Mouse (Mus musculus) neural tube, embryonic 14.5 days (tissue): ENCODE measurements at regions not wholly inside any gene's neighbourhood (a gene's known extent, or its start where the extent isn't known, plus 50 kb on each side); places are given as distances from the start of the nearest gene placed in this dataset.

Experiments
- ATAC-seq: fragments of 200-750 bp; cut with Nextera tagmentation; 2 replicates; pipeline ENCODE4 v1.8.0; 2017; ENCODE audit warnings: low read depth, mild to moderate bottlenecking, moderate TSS enrichment, moderate library complexity
- H3K27ac ChIP-seq: fragments of 300-500 bp; sonication (generic); 2 replicates; pipeline ENCODE4 v1.5.1; 2014; ENCODE audit warnings: low read depth, mild to moderate bottlenecking, control low read depth, low read length, moderate library complexity, mixed read lengths
- H3K27me3 ChIP-seq: fragments of 300-500 bp; sonication (generic); 2 replicates; pipeline ENCODE4 v1.6.1; 2014; ENCODE audit warnings: low read length; ENCODE audit not compliant: control insufficient read depth, insufficient read depth
- H3K36me3 ChIP-seq: fragments of 300-500 bp; sonication (generic); 2 replicates; pipeline ENCODE4 v1.6.1; 2014; ENCODE audit warnings: low read length, mixed read lengths; ENCODE audit not compliant: control insufficient read depth, insufficient read depth
- H3K4me1 ChIP-seq: fragments of 300-500 bp; sonication (generic); 2 replicates; pipeline ENCODE4 v1.6.1; 2014; ENCODE audit warnings: low read length; ENCODE audit not compliant: control insufficient read depth, insufficient read depth
- H3K4me2 ChIP-seq: fragments of 300-500 bp; sonication (generic); 2 replicates; pipeline ENCODE4 v1.6.1; 2014; ENCODE audit warnings: mild to moderate bottlenecking, low read depth, low read length, control low read depth
- H3K4me3 ChIP-seq: fragments of 300-500 bp; sonication (generic); 2 replicates; pipeline ENCODE4 v1.5.1; 2014; ENCODE audit warnings: low read depth, low read length, control low read depth, mixed read lengths
- H3K9ac ChIP-seq: fragments of 300-500 bp; sonication (generic); replicated peaks from 2 replicates; pipeline ENCODE4 v1.6.1; 2014; ENCODE audit warnings: low read depth, mild to moderate bottlenecking, control low read depth, low read length, mixed read lengths
- H3K9me3 ChIP-seq: fragments of 300-500 bp; sonication (generic); 2 replicates; pipeline ENCODE4 v1.6.1; 2016; ENCODE audit warnings: low read length; ENCODE audit not compliant: control insufficient read depth
- WGBS: fragments of 180-500 bp; shearing (Covaris S2); extraction: QIAGEN DNeasy Blood & Tissue Kit; methylation state at CpG from one replicate; pipeline ENCODE4 v1.1.7; 2014; 5-methylcytosine and 5-hydroxymethylcytosine counted together

DNA sequence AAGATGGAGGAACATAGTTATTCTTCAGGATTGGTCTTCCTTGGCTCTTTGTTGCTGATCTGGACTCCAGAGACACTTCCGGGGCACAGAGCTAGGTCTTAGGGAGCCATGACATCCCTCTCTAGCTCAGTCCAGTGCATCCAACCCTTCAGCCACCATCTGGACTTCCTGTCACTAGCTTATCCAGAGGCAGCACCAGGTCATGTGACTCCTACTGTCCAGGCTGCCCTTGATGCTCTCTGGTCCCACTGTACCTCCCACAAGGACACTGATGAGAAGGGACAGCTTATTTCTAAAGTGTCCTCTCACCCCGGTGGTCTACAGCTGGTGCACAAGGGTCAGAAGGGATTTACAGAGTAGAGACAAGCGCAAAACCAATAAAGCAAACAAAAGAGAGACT, 400.7 kb upstream of the Kcnab2 start:
- no peak overlapping the region for H3K4me2 ChIP-seq
- H3K9me3 ChIP-seq: no peaks in the 10 kb centered on the region
- H3K36me3 ChIP-seq: no peaks in the 10 kb centered on the region
- 52% methylated on average over 3 of the region's 3 CpGs for WGBS
- H3K27me3 ChIP-seq: no peaks in the 10 kb centered on the region
- H3K9ac ChIP-seq: no peak overlapping the region
- no peak for ATAC-seq
- peak overlapping the region; percentile 49; the same call in 1 of the 2 replicates for H3K27ac ChIP-seq
- H3K4me3 ChIP-seq: no peak overlapping the region
- no peaks in the 10 kb centered on the region for H3K4me1 ChIP-seq

DNA sequence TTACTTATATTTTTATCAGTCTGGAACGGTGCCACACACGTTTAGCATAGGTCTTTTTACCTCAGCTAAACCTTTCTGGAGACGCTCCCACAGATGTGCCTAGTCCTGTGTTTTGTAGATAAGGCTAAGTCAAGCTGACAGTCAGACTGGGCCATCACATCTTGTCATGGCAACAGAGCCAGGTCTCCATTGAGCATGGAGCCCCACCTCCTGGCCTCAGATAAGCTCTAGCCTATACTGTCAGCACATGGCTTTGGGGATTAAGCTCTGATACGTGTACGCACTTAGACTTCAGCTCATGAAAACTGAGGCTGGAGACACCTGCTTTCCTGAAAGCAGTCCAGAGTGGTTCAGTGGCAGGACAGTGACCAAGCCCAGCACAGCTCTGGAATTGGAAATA, 392.4 kb upstream of the Kcnab2 start:
- no peaks in the 10 kb centered on the region for H3K4me1 ChIP-seq
- H3K36me3 ChIP-seq: no peaks in the 10 kb centered on the region
- H3K9me3 ChIP-seq: no peaks in the 10 kb centered on the region
- no peaks in the 10 kb centered on the region for H3K27me3 ChIP-seq
- ATAC-seq: no peak
- no peak overlapping the region for H3K4me3 ChIP-seq
- H3K9ac ChIP-seq: no peak overlapping the region
- no peak overlapping the region for H3K27ac ChIP-seq
- WGBS: 92% methylated on average over 5 of the region's 5 CpGs
- no peak overlapping the region for H3K4me2 ChIP-seq

DNA sequence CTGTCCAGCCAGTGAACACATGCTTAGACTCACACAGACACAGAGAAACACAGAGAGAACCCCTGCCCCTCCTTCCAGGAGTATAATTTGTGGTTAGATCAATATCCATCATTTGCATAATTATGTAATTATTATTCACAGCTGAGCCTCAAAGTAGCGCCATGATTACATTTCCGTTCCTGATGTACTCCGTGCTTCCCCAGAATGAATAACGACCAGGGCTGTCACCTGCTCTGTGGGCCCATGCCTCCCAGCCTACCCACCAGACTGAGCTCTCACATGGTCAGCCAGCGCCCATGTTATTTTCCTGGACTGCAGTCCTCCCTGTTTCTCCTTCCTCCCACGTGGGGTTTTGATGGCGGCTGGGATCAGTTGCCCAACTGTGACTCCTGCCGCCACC, 388.2 kb upstream of the Kcnab2 start:
- H3K27ac ChIP-seq: no peak overlapping the region
- no peaks in the 10 kb centered on the region for H3K9me3 ChIP-seq
- no peak for ATAC-seq
- no peaks in the 10 kb centered on the region for H3K27me3 ChIP-seq
- H3K4me2 ChIP-seq: no peak overlapping the region
- no peak overlapping the region for H3K4me3 ChIP-seq
- 57% methylated on average over 8 of the region's 8 CpGs for WGBS
- no peaks in the 10 kb centered on the region for H3K36me3 ChIP-seq
- peaks cover 6% of the 10 kb centered on the region; the same call in 1 of the 2 replicates for H3K4me1 ChIP-seq
- no peak overlapping the region for H3K9ac ChIP-seq

DNA sequence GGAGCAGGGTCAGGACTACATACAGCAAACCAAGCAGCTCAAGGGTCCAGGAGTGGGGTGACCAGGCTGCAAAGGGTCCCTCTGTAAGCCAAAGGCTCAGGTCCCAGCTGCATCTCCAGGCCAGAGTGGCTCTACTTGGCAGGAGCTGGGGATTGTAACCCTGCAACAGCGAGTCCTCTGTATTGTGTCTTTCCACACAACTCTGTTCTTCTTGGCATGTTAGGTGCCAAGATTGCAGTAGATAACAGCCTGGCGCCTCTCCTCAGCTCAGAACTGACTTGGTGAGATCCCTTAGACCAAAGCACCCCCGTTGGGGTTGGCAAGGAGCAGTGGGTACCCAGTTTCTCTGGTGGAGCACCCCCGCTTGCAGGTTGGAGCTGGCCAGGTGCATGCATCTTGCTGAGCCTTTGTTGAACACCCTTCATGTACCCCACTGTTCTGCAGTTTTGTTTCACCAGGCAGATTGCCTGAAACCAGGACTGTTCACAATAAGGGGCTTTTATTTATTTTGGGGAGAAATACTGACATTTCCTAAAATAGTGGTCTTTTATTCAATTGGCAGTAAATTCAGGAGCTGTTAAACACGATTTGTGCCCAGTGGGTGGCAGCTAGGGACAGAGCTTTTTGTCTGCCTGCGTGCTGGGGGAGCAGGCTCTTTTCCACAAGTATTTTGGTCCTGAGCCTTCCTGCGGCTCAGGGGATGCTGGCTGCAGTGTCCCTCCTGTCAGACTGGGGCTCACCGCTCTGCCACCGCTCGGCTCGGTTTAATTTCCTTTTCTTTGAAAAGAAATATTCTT, 385.3 kb upstream of the Kcnab2 start:
- WGBS: 31% methylated on average over 11 of the region's 11 CpGs
- Histone ChIP-seq H3K36me3 (no peaks in the 10 kb centered on the region), H3K9me3 (no peaks in the 10 kb centered on the region), H3K9ac (no peak overlapping the region), H3K27ac (no peak overlapping the region), H3K4me3 (no peak overlapping the region), H3K4me2 (no peak overlapping the region), H3K27me3 (no peaks in the 10 kb centered on the region), H3K4me1 (peaks cover 6% of the 10 kb centered on the region; the same call in 1 of the 2 replicates)
- ATAC-seq: no peak

DNA sequence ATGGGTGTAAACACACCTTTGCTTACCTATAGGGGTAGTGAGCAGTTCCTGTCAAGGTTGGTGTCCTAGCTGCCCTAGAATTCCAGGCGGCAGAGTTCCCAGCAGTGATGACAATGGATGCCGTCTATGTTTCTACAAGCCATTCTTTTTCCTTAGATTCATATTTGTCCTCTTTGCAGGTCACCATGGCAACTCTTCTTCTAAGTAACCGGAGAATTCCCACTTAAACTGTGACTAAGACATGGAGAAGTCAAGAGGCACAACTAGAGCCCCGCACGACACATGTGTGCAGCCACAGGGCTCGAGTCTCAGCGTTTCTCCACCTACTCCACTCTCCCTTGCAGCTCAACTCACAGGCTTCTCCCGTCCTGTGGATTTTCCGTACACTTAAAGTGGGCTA, 381.5 kb upstream of the Kcnab2 start:
- 83% methylated on average over 9 of the region's 9 CpGs for WGBS

DNA sequence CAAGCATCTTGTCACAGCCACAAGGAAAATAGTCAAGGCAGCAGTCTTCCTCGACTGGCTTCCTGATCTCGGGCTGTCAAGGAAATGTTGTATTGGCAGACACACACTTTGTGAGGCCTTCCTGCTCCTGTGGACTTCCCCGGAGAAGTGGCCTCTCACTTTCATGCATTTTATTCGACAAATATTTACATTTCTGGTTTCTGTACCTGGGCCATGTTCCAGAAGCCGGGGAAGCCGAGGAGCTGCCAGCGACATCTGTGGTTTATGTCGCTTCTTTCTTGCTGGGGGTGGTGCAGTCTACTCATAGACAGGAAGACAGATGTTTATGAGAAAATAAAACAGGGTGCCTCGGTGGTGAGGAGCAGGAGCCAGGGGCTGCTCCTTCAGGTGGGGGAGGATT, 372.5 kb upstream of the Kcnab2 start:
- Histone ChIP-seq H3K4me2 (no peak overlapping the region), H3K27ac (no peak overlapping the region), H3K36me3 (no peaks in the 10 kb centered on the region), H3K9ac (no peak overlapping the region), H3K4me3 (no peak overlapping the region), H3K9me3 (no peaks in the 10 kb centered on the region), H3K4me1 (no peaks in the 10 kb centered on the region), H3K27me3 (no peaks in the 10 kb centered on the region)
- ATAC-seq: no peak
- 61% methylated on average over 9 of the region's 9 CpGs for WGBS

More for the DNA sequence above, 381.5 kb upstream of the Kcnab2 start:
- no peak overlapping the region for H3K9ac ChIP-seq
- peaks cover 6% of the 10 kb centered on the region; the same call in 1 of the 2 replicates for H3K4me1 ChIP-seq
- H3K36me3 ChIP-seq: no peaks in the 10 kb centered on the region
- H3K27me3 ChIP-seq: no peaks in the 10 kb centered on the region
- no peak for ATAC-seq
- H3K27ac ChIP-seq: no peak overlapping the region
- no peaks in the 10 kb centered on the region for H3K9me3 ChIP-seq
- H3K4me3 ChIP-seq: no peak overlapping the region
- H3K4me2 ChIP-seq: no peak overlapping the region

DNA sequence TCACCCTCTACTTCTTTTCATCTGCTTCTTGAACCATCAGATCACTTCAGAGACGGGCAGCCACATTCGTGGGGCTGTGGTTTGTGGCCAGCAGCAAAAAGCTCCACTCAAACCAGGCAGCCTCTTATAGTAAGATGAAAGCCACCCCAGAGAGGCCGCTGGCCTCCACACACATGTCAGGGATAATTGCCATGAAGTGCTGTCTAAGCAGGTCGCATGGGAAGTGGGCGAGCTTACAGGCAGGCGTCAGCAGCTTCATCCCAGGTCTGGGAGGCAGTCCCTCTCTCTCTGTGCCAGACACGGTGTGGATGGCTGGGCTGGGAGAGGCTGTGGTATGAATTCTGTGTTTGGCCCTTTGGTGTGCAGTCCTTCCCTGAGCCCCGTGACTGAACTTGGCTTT, 358.4 kb upstream of the Kcnab2 start:
- ATAC-seq: no peak
- no peak overlapping the region for H3K4me2 ChIP-seq
- no peak overlapping the region for H3K4me3 ChIP-seq
- no peaks in the 10 kb centered on the region for H3K27me3 ChIP-seq
- peaks cover 24% of the 10 kb centered on the region for H3K4me1 ChIP-seq
- no peak overlapping the region for H3K27ac ChIP-seq
- H3K36me3 ChIP-seq: no peaks in the 10 kb centered on the region
- no peak overlapping the region for H3K9ac ChIP-seq
- WGBS: 28% methylated on average over 8 of the region's 8 CpGs
- no peaks in the 10 kb centered on the region for H3K9me3 ChIP-seq

DNA sequence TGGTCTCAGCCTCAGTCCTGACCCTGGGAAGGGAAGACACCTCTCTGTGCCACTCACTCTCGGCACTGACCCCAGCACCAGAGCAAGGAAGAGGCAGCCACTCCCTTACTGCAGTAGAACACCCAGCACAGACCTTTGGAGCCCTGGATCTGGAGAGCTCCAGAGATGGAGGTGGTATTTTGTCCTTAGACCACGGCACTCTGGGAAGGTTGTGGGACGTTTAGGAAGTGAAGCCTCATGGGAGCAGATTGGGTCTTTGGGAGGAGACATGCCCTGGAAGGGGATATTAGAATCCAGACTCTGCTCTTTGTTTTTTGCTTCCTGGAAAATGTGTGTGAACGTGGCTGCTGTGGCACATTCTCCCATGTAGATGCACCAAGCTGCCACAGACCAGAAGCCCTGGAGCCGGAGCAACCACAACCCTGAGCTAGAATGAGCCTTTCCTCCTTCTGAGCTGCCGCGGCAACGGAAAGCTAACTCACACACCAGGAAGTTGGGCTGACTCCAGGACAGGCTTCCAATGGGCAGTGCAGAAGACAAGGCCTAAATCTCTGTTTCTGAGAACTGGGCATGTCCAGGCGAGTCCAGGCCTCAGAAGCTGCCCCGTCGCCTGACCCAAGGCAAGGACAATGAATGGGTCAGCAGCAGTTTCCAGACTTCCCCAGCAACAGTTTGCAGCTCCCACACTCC, 356.9 kb upstream of the Kcnab2 start:
- Histone ChIP-seq H3K4me3 (no peak overlapping the region), H3K27ac (peak overlapping the region; percentile 34; the same call in 1 of the 2 replicates), H3K4me1 (peaks cover 24% of the 10 kb centered on the region), H3K9ac (no peak overlapping the region), H3K27me3 (no peaks in the 10 kb centered on the region), H3K4me2 (no peak overlapping the region), H3K9me3 (no peaks in the 10 kb centered on the region), H3K36me3 (no peaks in the 10 kb centered on the region)
- WGBS: 42% methylated on average over 11 of the region's 11 CpGs
- ATAC-seq: peak; percentile 21; the same call in 1 of the 2 replicates
